Mouse (Mus musculus) midbrain, postnatal 0 days (tissue): Measurements from ENCODE around the gene Map2k1. TPM values are rescaled to one million over a fixed set of nuclear protein-coding genes. Genes with fewer than 3 reads are reported as not detected.
"Not testable (repeated sequence)": the region's sequence is repeated elsewhere in the genome, so short reads cannot be mapped to it uniquely, and the experiment has no call there.

Experiments
- ATAC-seq: fragments of 200-750 bp; cut with Nextera tagmentation; 2 replicates; pipeline ENCODE4 v1.8.0; 2017; ENCODE audit warnings: moderate number of reproducible peaks, mild to moderate bottlenecking, moderate TSS enrichment, moderate library complexity; ENCODE audit not compliant: low FRiP score
- DNase-seq: peaks from one replicate; pipeline ENCODE4 v3.0.0-alpha.2; 2015; ENCODE audit warnings: low spot score
- H3K27ac ChIP-seq: fragments of 300-500 bp; sonication (generic); 2 replicates; pipeline ENCODE4 v1.5.1; 2014; ENCODE audit warnings: low read depth, mild to moderate bottlenecking, low read length, mixed read lengths
- H3K27me3 ChIP-seq: fragments of 300-500 bp; sonication (generic); 2 replicates; pipeline ENCODE4 v1.6.1; 2014; ENCODE audit warnings: low read length, control low read depth, mixed read lengths; ENCODE audit not compliant: insufficient read depth
- H3K36me3 ChIP-seq: fragments of 300-500 bp; sonication (generic); 2 replicates; pipeline ENCODE4 v1.6.1; 2014; ENCODE audit warnings: low read length, control low read depth, mixed read lengths; ENCODE audit not compliant: insufficient read depth
- H3K4me1 ChIP-seq: fragments of 300-500 bp; sonication (generic); 2 replicates; pipeline ENCODE4 v1.6.1; 2014; ENCODE audit warnings: mild to moderate bottlenecking, control low read depth, antibody characterized with exemption, low read length, mixed read lengths; ENCODE audit not compliant: insufficient read depth
- H3K4me2 ChIP-seq: fragments of 300-500 bp; sonication (generic); 2 replicates; pipeline ENCODE4 v1.6.1; 2014; ENCODE audit warnings: low read depth, mild to moderate bottlenecking, low read length, mixed read lengths; ENCODE audit not compliant: poor library complexity, severe bottlenecking
- H3K4me3 ChIP-seq: fragments of 300-500 bp; sonication (generic); 2 replicates; pipeline ENCODE4 v1.5.1; 2014; ENCODE audit warnings: low read depth, mild to moderate bottlenecking, low read length, moderate library complexity
- H3K9ac ChIP-seq: fragments of 300-500 bp; sonication (generic); replicated peaks from 2 replicates; pipeline ENCODE4 v1.6.1; 2014; ENCODE audit warnings: mild to moderate bottlenecking, low read length, moderate library complexity, mixed read lengths; ENCODE audit not compliant: poor library complexity, severe bottlenecking
- H3K9me3 ChIP-seq: fragments of 300-500 bp; sonication (generic); 2 replicates; pipeline ENCODE4 v1.6.1; 2016; ENCODE audit warnings: low read length, control low read depth
- CTCF ChIP-seq: IDR thresholded peaks from 2 replicates; pipeline ENCODE4 v1.5.1; 2016; ENCODE audit warnings: antibody characterized with exemption, mild to moderate bottlenecking
- WGBS: fragments of 180-500 bp; shearing (Covaris S2); extraction: QIAGEN DNeasy Blood & Tissue Kit; methylation state at CpG from one replicate; pipeline ENCODE4 v1.1.7; 2014; 5-methylcytosine and 5-hydroxymethylcytosine counted together
- polyA plus RNA-seq: library from polyadenylated mRNA; unstranded; fragments of >200 nt; fragmentation: Nextera tagmentation; extraction: Ambion mirVana; gene quantifications from 2 replicates; pipeline ENCODE4 v1.2.1, GENCODE M21; 2015
- total RNA-seq: library from RNA; depleted of rRNA; stranded (reverse); fragments of >200 nt; gene quantifications from 2 replicates; pipeline ENCODE4 v1.2.3, GENCODE M21; 2014

Gene Map2k1
- total and polyA plus RNA-seq, 2 experiments from 2014 or later: 70.6 to 86.9 TPM

- ATAC-seq (no peak), DNase-seq (no peak)
- H3K4me3 ChIP-seq: no peak overlapping the region
- no peak overlapping the region for H3K4me2 ChIP-seq
- H3K36me3 ChIP-seq: peaks cover 41% of the 10 kb centered on the region
- WGBS: 93% methylated on average over 5 of the region's 5 CpGs
- H3K9ac ChIP-seq: no peak overlapping the region
- H3K27me3 ChIP-seq: no peaks in the 10 kb centered on the region
- peaks cover 6% of the 10 kb centered on the region; the same call in 1 of the 2 replicates for H3K4me1 ChIP-seq
- no peak for TF ChIP-seq CTCF
- H3K9me3 ChIP-seq: no peaks in the 10 kb centered on the region
- no peak overlapping the region for H3K27ac ChIP-seq
These were observed 69.1 kb downstream of the Map2k1 start for GRCm38 (mm10) chr9:64184166-64184840.

GRCm38 (mm10) chr9:64183295-64183694, 70.1 kb downstream of the Map2k1 start:
- not testable (repeated sequence) for H3K4me3 ChIP-seq, H3K9ac ChIP-seq, H3K4me1 ChIP-seq, H3K9me3 ChIP-seq, H3K4me2 ChIP-seq, DNase-seq, H3K27ac ChIP-seq, ATAC-seq, H3K27me3 ChIP-seq
- peaks cover 39% of the 10 kb centered on the region for H3K36me3 ChIP-seq
- 93% methylated on average over 5 of the region's 5 CpGs for WGBS

GRCm38 (mm10) chr9:64178974-64179646, 74.3 kb downstream of the Map2k1 start, which contains the start of gene Snapc5:
Snapc5 (plus strand) TSS chr9:64179274.
- H3K27me3 ChIP-seq: no peaks in the 10 kb centered on the region
- peak within 1 kb of the TSS; percentile 53 for H3K4me3 ChIP-seq
- peak within 1 kb of the TSS; percentile 65 for H3K9ac ChIP-seq
- H3K4me1 ChIP-seq: peaks cover 6% of the 10 kb centered on the region; the same call in 1 of the 2 replicates
- peak; percentile 69 for TF ChIP-seq CTCF
- under 1% methylated on average over 35 of the region's 35 CpGs for WGBS
- peaks cover 49% of the 10 kb centered on the region for H3K36me3 ChIP-seq
- peak; percentile 94 for ATAC-seq
- peak within 1 kb of the TSS; percentile 54 for H3K4me2 ChIP-seq
- H3K27ac ChIP-seq: peak within 1 kb of the TSS; percentile 82
- H3K9me3 ChIP-seq: no peaks in the 10 kb centered on the region
- DNase-seq: peak; percentile 97

GRCm38 (mm10) chr9:64178610-64178973, 74.8 kb downstream of the Map2k1 start:
- WGBS: 36% methylated on average over 3 of the region's 3 CpGs
- H3K4me3 ChIP-seq: peak overlapping the region; percentile 53; the same call in 1 of the 2 replicates
- H3K9me3 ChIP-seq: no peaks in the 10 kb centered on the region
- H3K9ac ChIP-seq: no peak overlapping the region
- TF ChIP-seq CTCF: peak; percentile 61
- DNase-seq (peak; percentile 63), ATAC-seq (peak; percentile 68)
- peak overlapping the region; percentile 54 for H3K4me2 ChIP-seq
- peak overlapping the region; percentile 82 for H3K27ac ChIP-seq
- H3K27me3 ChIP-seq: no peaks in the 10 kb centered on the region
- H3K4me1 ChIP-seq: peaks cover 6% of the 10 kb centered on the region; the same call in 1 of the 2 replicates
- H3K36me3 ChIP-seq: peaks cover 49% of the 10 kb centered on the region

- 89% methylated on average over 11 of the region's 11 CpGs for WGBS
- TF ChIP-seq CTCF: no peak
- Histone ChIP-seq H3K9ac (no peak overlapping the region), H3K9me3 (no peaks in the 10 kb centered on the region), H3K4me3 (no peak overlapping the region), H3K27ac (no peak overlapping the region), H3K27me3 (no peaks in the 10 kb centered on the region), H3K4me1 (peaks cover 6% of the 10 kb centered on the region; the same call in 1 of the 2 replicates), H3K36me3 (peaks cover 36% of the 10 kb centered on the region), H3K4me2 (no peak overlapping the region)
- DNase-seq (no peak), ATAC-seq (no peak)
These were observed 78.1 kb downstream of the Map2k1 start for GRCm38 (mm10) chr9:64175378-64175777.

GRCm38 (mm10) chr9:64174766-64175165, 78.7 kb downstream of the Map2k1 start:
- H3K4me3 ChIP-seq: peak overlapping the region; percentile 61
- TF ChIP-seq CTCF: no peak
- peak overlapping the region; percentile 75 for H3K4me2 ChIP-seq
- peaks cover 2% of the 10 kb centered on the region; the same call in 1 of the 2 replicates for H3K4me1 ChIP-seq
- H3K27ac ChIP-seq: no peak overlapping the region
- 73% methylated on average over 8 of the region's 8 CpGs for WGBS
- no peak overlapping the region for H3K9ac ChIP-seq
- H3K27me3 ChIP-seq: no peaks in the 10 kb centered on the region
- no peak for DNase-seq
- no peaks in the 10 kb centered on the region for H3K9me3 ChIP-seq
- peaks cover 36% of the 10 kb centered on the region for H3K36me3 ChIP-seq
- ATAC-seq: no peak
